Mouse (Mus musculus): ENCODE results near the gene Jrkl. TPM values are rescaled to one million over a fixed set of nuclear protein-coding genes. Genes with fewer than 3 reads are reported as not detected.

Gene Jrkl
- total RNA-seq (2021) = 1 to 10 TPM; 6.5 to 7.0 TPM

DNA sequence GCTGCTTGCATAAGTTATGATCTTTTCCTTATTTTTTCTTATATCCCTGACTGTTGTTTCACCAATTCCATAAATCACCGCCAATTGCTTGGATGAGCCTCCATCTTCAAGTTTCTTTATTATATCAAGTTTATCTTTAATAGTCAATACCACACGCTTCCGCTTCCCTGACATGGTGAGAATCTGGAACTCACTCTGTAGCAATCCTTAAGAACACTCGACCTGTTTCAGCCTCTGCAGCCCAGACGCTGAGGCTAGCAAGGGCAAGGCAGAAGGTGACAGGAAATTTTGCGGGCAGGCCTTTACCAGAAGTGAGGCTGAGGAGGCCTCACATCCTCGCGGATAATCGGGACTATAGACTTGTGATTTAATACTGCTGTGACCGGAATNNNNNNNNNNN is at the start of gene Jrkl:
Jrkl (minus strand) TSS at position 349 of the 400 bp plus-strand sequence.
- peak; percentile 3 for DNase-seq (ENCODE audit: low spot score)
- intact Hi-C loops (cut with DNase I) = loop anchor here (5.0 kb wide), 1 partner anchor 52 kb away; the partner anchor contains the start of gene Maml2

DNA sequence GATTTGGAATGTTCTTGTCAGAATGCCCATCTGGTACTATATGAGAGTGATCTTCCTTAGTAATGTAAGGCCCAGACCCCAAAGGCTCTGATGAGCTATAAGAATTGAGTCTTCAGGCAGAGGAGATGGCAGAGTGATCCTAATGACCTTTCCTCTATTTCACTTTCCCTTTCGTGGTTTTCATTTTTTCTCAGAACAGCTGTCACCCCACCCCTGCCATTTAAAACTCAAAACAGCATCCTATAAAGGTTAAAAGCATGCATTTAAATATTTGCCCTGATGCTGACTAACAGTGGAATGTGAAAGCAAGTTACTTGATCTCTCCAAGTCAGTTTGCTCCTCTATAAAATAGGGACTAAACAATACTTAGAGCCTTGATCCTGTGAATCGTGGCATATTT is 41.9 kb upstream of the Jrkl start:
- no peak for DNase-seq (ENCODE audit: low spot score)
- intact Hi-C loops (cut with DNase I) = no loop called here

DNA sequence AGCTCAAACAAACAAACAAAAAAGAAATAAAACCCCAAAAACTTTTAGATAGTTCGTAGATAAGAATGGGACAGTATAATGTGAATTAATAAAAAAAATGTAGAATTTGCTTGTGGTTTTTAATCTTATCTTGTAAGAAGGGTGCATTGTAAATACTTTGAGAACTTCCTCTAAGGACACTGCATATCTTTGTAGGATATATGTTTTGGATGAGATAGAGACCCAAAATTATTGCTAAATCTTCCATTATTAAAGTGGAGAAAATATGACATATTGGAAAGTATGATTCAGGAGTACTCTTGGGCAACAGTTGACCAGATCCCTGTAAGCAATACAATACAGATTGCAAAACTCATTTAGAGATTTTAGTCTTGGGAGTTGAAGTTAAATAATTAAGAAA is 27.6 kb upstream of the Jrkl start:
- intact Hi-C loops (cut with DNase I) = no loop called here
- no peak for DNase-seq (ENCODE audit: low spot score)

DNA sequence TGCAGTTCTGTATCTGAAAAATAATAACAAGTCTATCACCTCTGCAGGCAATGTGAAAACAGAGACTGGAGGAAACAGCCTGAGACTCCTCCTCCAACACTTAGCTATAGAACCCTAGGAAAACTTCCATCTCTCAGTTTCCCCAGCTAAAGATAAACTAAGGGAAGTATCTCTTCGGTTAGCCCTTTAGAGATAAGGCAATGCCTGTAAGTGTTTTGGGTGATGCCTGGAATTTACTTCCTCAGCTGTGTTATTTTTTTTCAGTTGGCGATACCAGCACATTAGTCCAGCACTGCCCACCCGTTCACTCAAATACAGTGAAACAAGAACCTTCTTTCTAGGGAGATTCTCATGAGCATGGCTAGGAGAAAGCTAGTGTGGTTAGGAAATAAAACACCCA is 15.4 kb upstream of the Jrkl start:
- intact Hi-C loops (cut with DNase I) = no loop called here
- no peak for DNase-seq (ENCODE audit: low spot score)

DNA sequence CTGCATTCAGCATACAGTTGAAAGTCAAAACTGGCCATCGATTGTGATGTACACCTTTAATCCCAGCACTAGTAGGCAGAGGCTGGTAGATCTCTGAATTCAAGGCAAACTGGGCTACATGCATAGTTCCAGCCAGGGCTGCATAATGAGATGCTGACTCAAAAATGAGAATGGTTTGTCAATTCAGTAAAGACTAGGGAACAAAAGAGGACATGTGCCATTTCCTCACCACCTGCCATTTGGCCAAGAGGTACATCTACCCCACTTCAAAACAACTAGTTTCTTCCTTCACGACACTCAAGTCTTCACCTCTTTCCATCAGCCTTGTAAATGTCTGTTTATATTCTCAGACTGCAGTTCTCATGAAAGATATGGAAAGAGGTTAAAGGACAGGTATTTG is 12.5 kb upstream of the Jrkl start:
- DNase-seq (ENCODE audit: low spot score) = no peak
- intact Hi-C loops (cut with DNase I) = no loop called here

DNA sequence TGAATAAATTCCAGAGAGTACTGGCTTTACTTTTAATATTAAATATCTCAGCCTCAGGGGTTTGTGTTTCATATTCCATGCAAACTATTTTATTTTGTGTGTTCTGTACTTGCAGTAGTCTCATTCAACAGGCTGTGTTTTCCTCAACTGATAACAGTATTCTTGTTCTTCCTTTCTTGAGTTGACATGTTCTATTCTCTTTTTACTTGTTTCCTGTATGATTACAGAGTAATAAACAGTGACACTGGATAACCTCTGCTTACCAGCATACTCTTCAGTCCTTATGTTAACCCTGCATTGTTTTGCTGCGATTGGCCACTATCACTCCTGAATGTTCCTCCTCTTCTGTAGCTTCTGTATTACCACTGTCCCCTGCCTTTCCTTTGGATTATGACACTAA is 11.1 kb upstream of the Jrkl start:
- no peak for DNase-seq (ENCODE audit: low spot score)
- intact Hi-C loops (cut with DNase I) = no loop called here

DNA sequence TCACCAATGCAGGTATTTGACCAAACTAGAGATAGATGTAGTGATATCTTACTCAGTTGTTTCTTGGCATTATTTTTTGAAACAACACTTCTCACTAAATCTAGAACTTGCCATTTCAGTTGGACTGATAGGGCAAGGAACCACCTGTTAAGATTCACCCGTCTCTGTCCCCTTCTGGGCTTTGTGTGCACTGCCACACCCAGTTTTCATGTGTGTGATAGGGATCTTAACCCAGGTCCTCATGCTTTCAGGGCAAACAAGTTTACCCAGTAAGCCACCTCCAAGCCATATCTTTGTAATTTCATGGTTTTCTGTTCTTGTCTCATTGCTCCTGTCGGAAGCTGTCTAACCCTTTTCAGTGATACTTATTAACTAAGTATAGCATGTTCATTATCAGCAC is 5.6 kb upstream of the Jrkl start:
- intact Hi-C loops (cut with DNase I) = no loop called here
- no peak for DNase-seq (ENCODE audit: low spot score)

DNA sequence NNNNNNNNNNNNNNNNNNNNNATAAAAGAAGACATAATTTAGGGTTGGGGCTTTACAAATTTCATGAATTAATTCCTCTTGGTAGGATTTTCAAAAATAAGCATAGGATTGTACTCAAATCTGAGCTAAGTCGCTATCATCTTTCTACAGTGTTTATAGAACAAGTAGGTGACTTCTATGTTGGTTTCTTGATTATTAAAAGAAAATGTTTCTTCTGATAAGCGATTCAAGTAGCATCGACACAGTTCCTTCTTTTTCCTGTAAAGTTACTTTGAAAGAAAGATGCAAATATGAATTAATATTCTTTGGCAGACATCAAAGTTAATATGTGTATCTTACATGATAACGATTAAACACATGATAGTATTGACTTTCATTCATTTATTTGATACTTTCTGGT is 2.5 kb upstream of the Jrkl start:
- intact Hi-C loops (cut with DNase I) = loop anchor here (5.0 kb wide), 1 partner anchor 49 kb away; the partner anchor contains the start of gene Maml2
- no peak for DNase-seq (ENCODE audit: low spot score)

DNA sequence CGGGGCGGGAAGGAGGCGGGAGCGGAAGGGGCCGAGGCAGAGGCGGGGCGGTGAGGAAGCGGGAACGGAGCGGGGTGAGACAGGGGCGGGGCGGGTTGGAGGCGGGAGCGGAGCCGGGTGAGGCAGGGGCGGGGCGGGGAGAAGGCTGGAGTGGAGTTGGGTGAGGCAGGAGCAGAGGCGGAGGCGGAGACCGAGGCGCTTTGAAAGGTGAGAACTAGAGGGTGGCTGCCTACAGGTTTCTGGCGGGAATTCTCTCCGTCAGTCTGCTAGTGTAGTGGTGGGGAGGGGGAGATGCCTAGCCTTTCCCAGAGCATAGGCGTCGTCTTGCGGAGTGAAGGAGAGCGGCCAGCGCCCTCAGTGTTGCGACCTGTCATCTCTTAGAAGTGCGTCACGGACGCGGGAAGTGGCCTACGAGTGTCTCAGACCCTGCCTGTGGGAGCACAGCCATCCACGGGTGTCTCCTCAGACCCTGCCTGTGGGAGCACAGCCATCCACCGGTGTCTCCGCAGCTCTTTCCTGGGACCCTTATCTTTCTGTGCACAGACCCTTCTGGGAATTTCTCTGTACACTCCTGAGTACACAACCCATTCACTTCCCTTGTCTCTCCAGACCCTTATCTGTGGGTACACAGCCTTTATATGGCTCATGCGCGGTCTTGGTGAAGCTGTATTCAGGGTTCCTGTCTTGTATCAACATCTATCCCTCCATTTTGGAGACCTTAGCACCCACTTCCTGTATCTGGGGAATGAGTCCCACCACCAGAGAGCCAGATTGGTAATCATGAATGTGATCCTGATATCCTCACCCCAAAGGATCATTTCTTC is 1.4 kb upstream of the Jrkl start, which contains the start of gene Ccdc82:
Ccdc82 (plus strand) TSS at position 141 of the 824 bp plus-strand sequence.
- intact Hi-C loops (cut with DNase I) = loop anchor here (5.0 kb wide), 1 partner anchor 50 kb away; the partner anchor contains the start of gene Maml2

DNA sequence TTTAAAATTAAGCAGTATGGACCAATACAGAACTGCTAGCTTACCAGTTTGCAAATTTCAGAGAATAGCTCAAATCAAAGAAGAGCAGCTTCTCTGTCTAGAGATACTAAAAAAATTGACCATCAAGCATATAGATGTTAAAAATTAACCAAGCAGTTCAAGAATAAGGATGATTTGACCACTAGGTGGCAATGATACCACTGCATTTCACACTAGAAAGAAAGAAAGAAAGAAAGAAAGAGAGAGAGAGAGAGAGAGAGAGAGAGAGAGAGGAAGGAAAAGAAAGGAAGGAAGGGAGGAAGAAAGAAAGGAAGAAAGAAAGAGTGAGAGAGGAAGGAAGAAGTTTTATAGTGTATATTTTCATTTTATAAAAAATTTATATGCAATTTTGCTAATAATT is 3.3 kb downstream of the Jrkl start:
- intact Hi-C loops (cut with DNase I) = loop anchor here (5.0 kb wide), 1 partner anchor 585 kb away; the partner anchor contains the start of genes Cep57 and Fam76b
- DNase-seq (ENCODE audit: low spot score) = no peak

More for the DNA sequence above, 1.4 kb upstream of the Jrkl start, which contains the start of gene Ccdc82:
- peak; percentile 76 for DNase-seq (ENCODE audit: low spot score)

DNA sequence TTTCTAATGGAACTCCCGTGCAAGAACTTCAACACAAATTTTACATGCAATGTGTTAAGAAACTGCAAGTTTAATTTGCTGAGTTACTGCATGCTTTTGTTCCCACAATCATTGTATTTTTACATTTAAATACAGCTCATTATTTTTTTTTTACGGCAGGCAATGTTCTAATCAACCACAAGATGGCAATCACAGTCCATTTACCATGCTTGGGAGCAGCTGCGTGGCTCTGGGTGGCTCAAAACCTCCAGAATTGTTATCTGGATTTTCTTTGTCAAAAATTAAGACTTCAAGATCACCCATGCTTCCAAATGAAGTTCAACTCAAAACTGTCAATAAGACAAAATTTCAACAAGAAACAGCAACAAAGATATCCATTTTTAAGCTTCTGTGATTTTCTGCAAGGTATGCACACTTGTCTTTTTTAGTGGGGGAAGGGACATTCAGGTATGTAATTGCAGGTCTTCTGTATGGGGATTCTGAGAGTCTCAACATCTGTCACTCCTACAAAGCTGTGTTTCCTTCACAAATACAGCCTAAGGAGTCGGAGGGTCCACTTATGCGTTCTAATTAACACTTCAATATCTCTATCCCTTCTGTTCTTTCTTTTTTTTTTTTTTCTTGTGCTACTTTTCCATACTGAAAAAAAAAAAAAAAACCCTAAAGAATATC is 13.9 kb downstream of the Jrkl start:
- DNase-seq (ENCODE audit: low spot score) = no peak
- intact Hi-C loops (cut with DNase I) = loop anchor here (1.0 to 5.0 kb wide), 4 partner anchors 421 to 1111 kb away; no protein-coding TSS in a partner anchor

DNA sequence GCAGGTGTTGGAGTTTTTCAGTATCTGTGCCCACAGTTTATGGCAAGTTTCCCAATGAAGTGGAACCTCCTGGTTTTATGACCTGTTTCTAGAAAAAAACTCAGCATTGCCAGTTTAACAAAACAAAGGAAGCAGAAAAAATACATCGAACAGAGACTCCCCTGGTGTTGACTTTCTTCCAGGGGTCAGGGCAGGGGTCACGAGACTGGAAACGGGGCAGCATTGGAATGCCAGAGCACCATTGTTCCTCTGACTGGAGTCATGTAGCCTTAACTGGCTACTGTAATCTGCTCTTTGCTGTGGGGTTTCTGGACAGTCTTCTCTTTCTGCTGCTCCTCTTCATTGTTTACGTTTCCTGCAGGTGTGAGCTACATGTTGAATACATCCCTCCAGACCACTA is 15.1 kb downstream of the Jrkl start:
- no peak for DNase-seq (ENCODE audit: low spot score)
- intact Hi-C loops (cut with DNase I) = loop anchor here (5.0 kb wide), 3 partner anchors 422 to 1112 kb away; no protein-coding TSS in a partner anchor

DNA sequence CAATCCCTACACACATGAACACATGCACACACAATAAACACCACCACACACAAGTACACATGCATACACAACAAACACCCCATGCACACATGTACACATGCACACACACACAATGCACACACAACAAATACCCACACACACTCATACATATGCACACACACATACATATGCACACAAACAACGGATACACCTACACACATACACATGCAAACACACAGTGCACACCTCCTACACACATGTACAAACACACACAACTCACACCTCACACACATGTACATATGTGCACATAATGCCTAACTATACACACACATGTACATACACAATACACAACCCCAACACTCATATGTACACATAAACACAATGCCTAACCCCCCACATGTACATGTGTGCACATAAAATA is 19.8 kb downstream of the Jrkl start:
- no peak for DNase-seq (ENCODE audit: low spot score)
- intact Hi-C loops (cut with DNase I) = no loop called here

DNA sequence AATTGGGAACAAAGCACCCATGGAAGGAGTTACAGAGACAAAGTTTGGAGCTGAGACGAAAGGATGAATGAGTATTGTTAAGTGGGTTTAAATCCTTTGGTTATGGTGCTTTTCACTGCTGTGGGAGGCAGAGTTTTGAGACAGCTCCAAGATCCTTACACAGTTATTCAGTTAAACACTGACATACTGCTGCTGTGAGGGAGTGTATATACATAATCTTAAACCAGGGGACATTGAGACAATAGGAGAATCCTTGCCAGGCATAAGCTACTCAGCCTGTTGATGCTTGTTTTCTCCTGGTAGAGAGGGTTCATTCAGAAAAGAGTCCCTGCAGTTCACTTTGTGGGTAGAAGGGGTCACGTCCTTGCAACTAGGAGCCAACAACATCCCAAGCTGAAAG is 39.3 kb downstream of the Jrkl start:
- intact Hi-C loops (cut with DNase I) = no loop called here
- DNase-seq (ENCODE audit: low spot score) = no peak

DNA sequence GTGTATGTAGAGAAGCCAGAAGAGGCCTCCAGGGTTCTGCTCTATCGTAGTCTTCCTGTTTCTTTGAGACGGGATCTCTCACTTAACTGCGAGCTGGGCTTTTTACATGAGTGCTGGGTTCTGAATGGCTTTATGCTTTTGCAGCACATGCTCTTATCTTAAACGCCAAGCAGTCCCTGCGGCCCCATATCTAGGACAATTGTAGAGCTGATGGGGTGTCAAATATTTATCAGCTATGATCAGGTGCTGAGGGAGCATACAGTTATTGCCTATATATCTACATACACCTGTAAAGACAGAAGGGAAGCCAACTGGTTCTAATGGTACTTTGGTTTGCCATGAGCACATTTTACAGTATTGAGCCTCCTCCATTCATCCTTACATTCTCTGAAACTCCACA is 41.9 kb downstream of the Jrkl start:
- DNase-seq (ENCODE audit: low spot score) = no peak
- intact Hi-C loops (cut with DNase I) = no loop called here

DNA sequence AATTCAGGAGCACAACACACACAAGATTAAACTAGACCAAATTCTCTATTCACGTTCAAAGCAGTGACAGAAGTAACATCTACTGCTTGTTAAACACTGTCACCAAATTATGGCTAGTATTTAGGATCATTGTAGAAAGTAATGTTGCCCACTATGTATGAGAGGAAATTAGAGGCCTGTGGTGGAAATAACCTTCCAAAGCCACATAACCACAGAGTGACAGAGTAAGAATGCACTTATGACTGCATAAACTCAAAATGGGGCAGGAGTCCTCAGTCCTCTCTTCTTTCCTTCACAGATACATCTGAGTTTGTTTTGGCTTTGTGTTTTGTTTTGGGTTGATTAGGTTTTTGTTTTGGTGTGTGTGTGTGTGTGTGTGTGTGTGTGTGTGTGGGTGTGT is 42.5 kb downstream of the Jrkl start:
- DNase-seq (ENCODE audit: low spot score) = no peak
- intact Hi-C loops (cut with DNase I) = no loop called here

DNA sequence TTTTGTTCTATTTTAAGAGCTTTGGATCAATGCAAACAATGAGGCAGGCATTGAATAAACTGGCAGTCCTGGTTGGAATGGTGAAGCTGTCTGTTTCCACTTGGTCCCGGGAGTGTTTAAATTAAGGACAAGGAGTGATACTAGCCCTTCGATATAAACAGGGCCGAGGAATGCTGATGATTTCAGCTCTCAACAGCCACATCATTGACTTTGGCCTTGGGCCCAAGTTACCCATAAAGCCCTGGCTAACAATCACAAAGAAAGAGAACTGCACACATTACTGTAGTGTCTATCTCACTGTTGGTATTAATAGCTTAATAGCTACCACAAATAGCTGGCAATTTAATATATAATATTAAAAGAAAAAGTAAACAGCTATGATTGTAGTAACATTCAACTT is 45.5 kb downstream of the Jrkl start:
- intact Hi-C loops (cut with DNase I) = no loop called here
- no peak for DNase-seq (ENCODE audit: low spot score)

DNA sequence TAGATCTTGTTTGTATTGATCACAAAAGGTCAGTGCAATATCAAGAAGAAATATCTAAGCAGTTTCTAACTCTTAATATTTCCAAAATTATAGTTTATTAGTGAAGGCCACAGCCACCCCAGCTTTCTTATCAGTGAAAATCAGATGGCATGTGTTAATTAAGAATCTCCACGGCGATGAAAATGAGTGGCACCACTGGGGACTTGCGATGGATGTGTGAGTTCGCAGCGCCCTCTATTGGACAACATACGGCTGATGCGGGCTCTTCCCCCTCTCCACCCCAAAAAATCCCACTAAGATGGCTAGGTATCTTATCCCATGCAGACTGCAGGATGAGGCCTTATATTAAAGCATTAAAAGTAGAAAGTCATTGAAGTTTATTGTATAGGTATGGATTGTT is 49.9 kb downstream of the Jrkl start:
- DNase-seq (ENCODE audit: low spot score) = no peak
- intact Hi-C loops (cut with DNase I) = no loop called here

DNA sequence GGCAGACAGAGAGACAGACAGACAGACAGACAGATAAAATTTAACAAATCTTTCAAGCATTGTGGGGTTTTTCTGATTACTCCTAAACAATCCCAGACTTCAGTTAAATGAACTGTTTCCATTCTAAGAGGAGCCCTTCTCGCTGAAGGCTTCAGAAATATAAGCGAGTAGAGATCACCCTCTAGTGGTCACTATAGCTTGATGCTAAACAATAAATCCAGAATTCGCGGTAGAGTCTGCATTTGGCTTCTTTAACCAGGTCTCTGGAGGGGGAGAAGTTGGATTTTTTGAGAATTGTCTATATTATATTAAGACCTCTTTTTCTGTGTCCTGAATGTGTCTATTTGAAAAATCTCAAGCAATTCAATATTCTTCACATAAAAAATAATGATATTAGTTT is 50.4 kb downstream of the Jrkl start:
- DNase-seq (ENCODE audit: low spot score) = no peak
- intact Hi-C loops (cut with DNase I) = no loop called here

DNA sequence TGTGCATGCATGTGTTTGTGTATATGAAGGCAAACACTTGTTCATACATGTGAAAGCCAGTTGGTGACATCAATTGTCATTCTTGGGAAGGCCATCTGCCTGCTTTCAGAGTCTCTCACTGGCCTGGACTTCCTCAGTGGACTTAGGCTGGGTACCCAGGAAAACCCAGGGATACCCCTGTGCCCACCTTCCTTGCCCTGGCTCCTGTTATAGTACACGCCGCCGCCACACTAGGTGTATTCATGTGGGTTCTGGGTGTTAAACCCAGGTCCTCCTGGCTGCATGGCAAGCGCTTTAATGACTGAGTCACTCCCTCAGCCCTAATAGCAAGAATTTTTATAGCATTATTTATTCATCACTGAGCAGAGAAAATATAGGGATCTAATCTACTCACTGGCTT is 51.0 kb downstream of the Jrkl start:
- intact Hi-C loops (cut with DNase I) = no loop called here

More for the DNA sequence above, 51.0 kb downstream of the Jrkl start:
- no peak for DNase-seq (ENCODE audit: low spot score)
